Comparison of ENCODE assay signal across 17 mouse cellular contexts in genomic region chr4:140747978-140748377, GRCm38 (mm10). TPM values are rescaled to one million over a fixed set of nuclear protein-coding genes. Genes with fewer than 3 reads are reported as not detected.
DNase-seq lines count a peak whose midpoint lies in the region; ATAC-seq lines count a peak whose summit lies in the region.
"Had no signal": no experiment of that assay in that cellular context is flagged by ENCODE, and none has a peak within 500 bp of the region (broad histone marks: within the 10 kb centered on the region; RNA-seq: fewer than 3 reads in every experiment).

No protein-coding gene starts in this region.

- H3K27ac ChIP-seq in forebrain, embryonic 16.5 days (ENCODE audit: low read length): no peak overlapping the region
- H3K27ac ChIP-seq in forebrain, embryonic 14.5 days (ENCODE audit: low read depth, low read length): no peak overlapping the region
- no peak overlapping the region for H3K27ac ChIP-seq in lung, embryonic 16.5 days (ENCODE audit: low read length)
- H3K27ac ChIP-seq in stomach, embryonic 14.5 days (ENCODE audit: low read length): no peak overlapping the region
- H3K27ac ChIP-seq: limb, embryonic 12.5 days; midbrain, embryonic 12.5 days had no signal

- H3K36me3 ChIP-seq in forebrain, embryonic 16.5 days (ENCODE audit: control insufficient read depth, insufficient read depth): no peaks in the 10 kb centered on the region
- H3K36me3 ChIP-seq in forebrain, embryonic 14.5 days (ENCODE audit: control insufficient read depth, insufficient read depth, low read length): no peaks in the 10 kb centered on the region
- H3K36me3 ChIP-seq in lung, embryonic 16.5 days (ENCODE audit: control insufficient read depth, insufficient read depth, low read length): no peaks in the 10 kb centered on the region
- H3K36me3 ChIP-seq in stomach, embryonic 14.5 days (ENCODE audit: control insufficient read depth, insufficient read depth, low read length): no peaks in the 10 kb centered on the region
- H3K36me3 ChIP-seq: limb, embryonic 12.5 days; midbrain, embryonic 12.5 days had no signal

- no peaks in the 10 kb centered on the region for H3K4me1 ChIP-seq in forebrain, embryonic 16.5 days (replicated peaks; ENCODE audit: control insufficient read depth, insufficient read depth, low read length)
- no peaks in the 10 kb centered on the region for H3K4me1 ChIP-seq in forebrain, embryonic 14.5 days (ENCODE audit: control insufficient read depth, insufficient read depth, low read length)
- H3K4me1 ChIP-seq in lung, embryonic 16.5 days (replicated peaks; ENCODE audit: control insufficient read depth, insufficient read depth, low read length): peaks cover 4% of the 10 kb centered on the region
- H3K4me1 ChIP-seq in stomach, embryonic 14.5 days (ENCODE audit: control insufficient read depth, insufficient read depth, low read length): no peaks in the 10 kb centered on the region

- DNase-seq in forebrain, embryonic 14.5 days (ENCODE audit: low spot score): no peak
- DNase-seq in lung, postnatal 36 days: no peak
- peak; percentile 53 to 55 for DNase-seq in heart, postnatal 10 days
- no peak for DNase-seq in layer of hippocampus, adult 11-12 months (ENCODE audit: low spot score)
- DNase-seq in cerebellum, postnatal 36 days: no peak
- DNase-seq: adrenal gland, postnatal 25 days; cerebellum, adult 2 months had no signal

- no peaks in the 10 kb centered on the region for H3K9me3 ChIP-seq in forebrain, embryonic 16.5 days (ENCODE audit: control insufficient read depth, low read length)
- H3K9me3 ChIP-seq in forebrain, embryonic 14.5 days (replicated peaks; ENCODE audit: control insufficient read depth, low read length): no peaks in the 10 kb centered on the region
- H3K9me3 ChIP-seq in lung, embryonic 16.5 days (ENCODE audit: control insufficient read depth, low read length): no peaks in the 10 kb centered on the region
- H3K9me3 ChIP-seq in stomach, embryonic 14.5 days (ENCODE audit: control insufficient read depth, low read depth, low read length): no peaks in the 10 kb centered on the region
- H3K9me3 ChIP-seq: limb, embryonic 12.5 days; midbrain, embryonic 12.5 days had no signal

- ATAC-seq in forebrain, embryonic 16.5 days: no peak
- ATAC-seq in forebrain, embryonic 14.5 days: no peak
- ATAC-seq in lung, embryonic 16.5 days (ENCODE audit: low read depth): peak; percentile 58
- peak; percentile 70; the same call in 1 of the 2 replicates for ATAC-seq in stomach, embryonic 14.5 days (ENCODE audit: insufficient number of reproducible peaks, insufficient read depth, low FRiP score, low read depth)
- ATAC-seq: hindbrain, embryonic 16.5 days; Patski had no signal

- 32% methylated on average over 12 of the region's 12 CpGs for WGBS in forebrain, embryonic 16.5 days
- WGBS in forebrain, embryonic 14.5 days: 28% methylated on average over 12 of the region's 12 CpGs
- 16% methylated on average over 12 of the region's 12 CpGs for WGBS in lung, embryonic 16.5 days
- 19% methylated on average over 12 of the region's 12 CpGs for WGBS in stomach, embryonic 14.5 days

- no peak overlapping the region for H3K4me2 ChIP-seq in forebrain, embryonic 16.5 days (ENCODE audit: low read length)
- no peak overlapping the region for H3K4me2 ChIP-seq in forebrain, embryonic 14.5 days (ENCODE audit: low read length)
- H3K4me2 ChIP-seq in lung, embryonic 16.5 days (ENCODE audit: low read depth, low read length): no peak overlapping the region
- no peak overlapping the region for H3K4me2 ChIP-seq in stomach, embryonic 14.5 days (replicated peaks; ENCODE audit: low read depth, low read length)
- H3K4me2 ChIP-seq: limb, embryonic 12.5 days; midbrain, embryonic 12.5 days had no signal

- intact Hi-C loops in heart, postnatal 10 days (cut with DNase I): no loop called here

- no peaks in the 10 kb centered on the region for H3K27me3 ChIP-seq in forebrain, embryonic 16.5 days (replicated peaks; ENCODE audit: control insufficient read depth, insufficient read depth, low read length)
- H3K27me3 ChIP-seq in forebrain, embryonic 14.5 days (replicated peaks; ENCODE audit: control insufficient read depth, insufficient read depth, low read length): no peaks in the 10 kb centered on the region
- H3K27me3 ChIP-seq in lung, embryonic 16.5 days (ENCODE audit: control insufficient read depth, insufficient read depth, low read depth, low read length): no peaks in the 10 kb centered on the region; the same call in 1 of the 2 replicates
- H3K27me3 ChIP-seq in stomach, embryonic 14.5 days (ENCODE audit: control insufficient read depth, insufficient read depth, low read length): no peaks in the 10 kb centered on the region

- H3K9ac ChIP-seq in forebrain, embryonic 16.5 days (replicated peaks; ENCODE audit: low read depth, low read length): 0 out of 2 replicates have a peak overlapping the region, but pooled peaks have one; percentile 19
- no peak overlapping the region; the same call in 1 of the 2 replicates for H3K9ac ChIP-seq in forebrain, embryonic 14.5 days (ENCODE audit: low read length)
- H3K9ac ChIP-seq in lung, embryonic 16.5 days (ENCODE audit: low read length): peak overlapping the region; percentile 30; the same call in 1 of the 2 replicates
- H3K9ac ChIP-seq in stomach, embryonic 14.5 days (replicated peaks; ENCODE audit: low read depth, low read length): no peak overlapping the region
- H3K9ac ChIP-seq: limb, embryonic 12.5 days; midbrain, embryonic 12.5 days had no signal

- no peak overlapping the region for H3K4me3 ChIP-seq in forebrain, embryonic 16.5 days (replicated peaks; ENCODE audit: low read length)
- no peak overlapping the region for H3K4me3 ChIP-seq in forebrain, embryonic 14.5 days (ENCODE audit: low read depth, low read length)
- no peak overlapping the region for H3K4me3 ChIP-seq in lung, embryonic 16.5 days (ENCODE audit: low read length)
- H3K4me3 ChIP-seq in stomach, embryonic 14.5 days (ENCODE audit: low read depth, low read length): no peak overlapping the region
- H3K4me3 ChIP-seq: limb, embryonic 12.5 days; midbrain, embryonic 12.5 days had no signal

RNA-seq across cellular contexts. Expression of gene Padi6, which starts 5.5 kb away (rescaled TPM):
- polyA plus RNA-seq in forebrain, embryonic 16.5 days (2015; fragmentation: Nextera tagmentation; extraction: Ambion mirVana): 0.10 TPM in 1 of 2 replicates, not detected in the other
- polyA plus RNA-seq in forebrain, embryonic 14.5 days (2014; fragmentation: Nextera tagmentation; extraction: Ambion mirVana): not detected in 2 replicates
- polyA plus RNA-seq in lung, embryonic 16.5 days (2015; fragmentation: Nextera tagmentation; extraction: Ambion mirVana): not detected in 2 replicates
- total RNA-seq in heart, postnatal 10 days (2021): not detected
- polyA plus RNA-seq in stomach, embryonic 14.5 days (2014; fragmentation: Nextera tagmentation; extraction: Ambion mirVana): not detected in 2 replicates
- total RNA-seq: gastrocnemius, adult 18-20 months had no signal
- polyA plus RNA-seq: cerebellum, adult 2 months; hindbrain, embryonic 16.5 days; large intestine, adult 2 months; limb, embryonic 12.5 days; midbrain, embryonic 12.5 days; Patski; urinary bladder, adult 2 months had no signal

RNA-seq across cellular contexts. Expression of gene Padi4, which starts 26.1 kb away (rescaled TPM):
- polyA plus RNA-seq in forebrain, embryonic 16.5 days (2015; fragmentation: Nextera tagmentation; extraction: Ambion mirVana): 0.24 TPM in 1 of 2 replicates, not detected in the other
- polyA plus RNA-seq in forebrain, embryonic 14.5 days (2014; fragmentation: Nextera tagmentation; extraction: Ambion mirVana): not detected in 2 replicates
- polyA plus RNA-seq in lung, embryonic 16.5 days (2015; fragmentation: Nextera tagmentation; extraction: Ambion mirVana): 1.8 and 2.3 TPM in 2 replicates
- total RNA-seq in heart, postnatal 10 days (2021): under 1 TPM; 0.40 to 0.48 TPM
- polyA plus RNA-seq in stomach, embryonic 14.5 days (2014; fragmentation: Nextera tagmentation; extraction: Ambion mirVana): 1.1 and 1.7 TPM in 2 replicates
- polyA plus RNA-seq: limb, embryonic 12.5 days had no signal

RNA-seq across cellular contexts. Expression of gene Rcc2, which starts 47.6 kb away (rescaled TPM):
- 19.1 and 20.1 TPM in 2 replicates for polyA plus RNA-seq in forebrain, embryonic 16.5 days (2015; fragmentation: Nextera tagmentation; extraction: Ambion mirVana)
- polyA plus RNA-seq in forebrain, embryonic 14.5 days (2014; fragmentation: Nextera tagmentation; extraction: Ambion mirVana): 23.1 and 32.8 TPM in 2 replicates
- polyA plus RNA-seq in lung, embryonic 16.5 days (2015; fragmentation: Nextera tagmentation; extraction: Ambion mirVana): 21.9 and 22.4 TPM in 2 replicates
- 10 to 100 TPM; 31.8 to 36.0 TPM for total RNA-seq in heart, postnatal 10 days (2021)
- 26.2 and 26.6 TPM in 2 replicates for polyA plus RNA-seq in stomach, embryonic 14.5 days (2014; fragmentation: Nextera tagmentation; extraction: Ambion mirVana)

Comparison
In these comparisons a context has a peak if more than half of its experiments do, and no peak if none do; other contexts are left out.
1. H3K9ac ChIP-seq: peak in forebrain, embryonic 16.5 days (single experiment) and lung, embryonic 16.5 days (single experiment); none in forebrain, embryonic 14.5 days (single experiment) and stomach, embryonic 14.5 days (single experiment).
2. ATAC-seq: peak in lung, embryonic 16.5 days (single experiment) and stomach, embryonic 14.5 days (single experiment); none in forebrain, embryonic 16.5 days (single experiment) and forebrain, embryonic 14.5 days (single experiment).
3. DNase-seq: peak in heart, postnatal 10 days (2 of 2); none in forebrain, embryonic 14.5 days (single experiment), lung, postnatal 36 days (single experiment), layer of hippocampus, adult 11-12 months (single experiment) and cerebellum, postnatal 36 days (0 of 2).